Mouse (Mus musculus) lung, postnatal 10 days (tissue): ENCODE results near the gene Rexo4.
A peak's percentile ranks its signal among the peaks of the same experiment; 100 is the strongest.

Source experiments
- DNase-seq: peaks from one replicate; pipeline ENCODE4 v3.0.0; 2021

The Rexo4 gene

DNA sequence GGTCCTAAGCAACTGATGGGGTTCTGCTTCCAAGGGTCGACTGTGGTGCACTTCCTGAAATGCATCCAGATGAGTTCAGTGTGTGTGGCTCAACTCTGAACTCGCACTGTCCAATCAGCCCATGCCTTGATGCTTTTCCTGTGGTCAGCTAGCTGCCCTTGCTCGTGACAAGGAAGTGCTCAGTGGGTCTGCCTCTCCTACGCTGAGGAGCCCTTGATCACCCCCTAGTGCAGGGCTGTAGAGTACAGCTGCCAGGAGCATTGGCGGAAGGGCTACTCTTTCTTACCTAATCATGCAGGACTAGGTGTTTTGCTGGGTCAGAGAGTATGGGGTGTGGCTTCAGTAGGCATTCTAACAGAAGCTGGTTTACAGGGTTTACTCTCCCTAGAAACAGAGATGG is 22.6 kb downstream of the Rexo4 start:
- DNase-seq: peak; percentile 60

DNA sequence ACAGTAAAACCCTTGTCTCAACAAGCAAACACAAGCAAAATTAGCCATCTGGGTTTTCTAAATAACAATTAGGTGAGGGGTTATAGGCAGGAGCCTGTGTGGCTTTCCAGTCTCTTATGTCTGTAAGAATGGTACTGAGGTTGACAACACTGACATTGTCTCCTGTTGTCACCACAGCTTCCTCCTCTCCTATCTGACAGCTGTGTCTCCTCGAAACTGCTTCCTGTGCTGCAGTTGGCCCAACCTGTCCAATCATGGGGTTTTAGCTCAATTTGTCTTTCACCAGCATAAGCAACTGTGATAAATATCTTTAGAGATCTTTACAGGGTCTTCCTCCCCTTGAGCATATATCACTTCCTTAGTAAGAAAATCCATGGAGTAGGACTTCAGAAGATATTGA is 27.8 kb downstream of the Rexo4 start:
- no peak for DNase-seq

DNA sequence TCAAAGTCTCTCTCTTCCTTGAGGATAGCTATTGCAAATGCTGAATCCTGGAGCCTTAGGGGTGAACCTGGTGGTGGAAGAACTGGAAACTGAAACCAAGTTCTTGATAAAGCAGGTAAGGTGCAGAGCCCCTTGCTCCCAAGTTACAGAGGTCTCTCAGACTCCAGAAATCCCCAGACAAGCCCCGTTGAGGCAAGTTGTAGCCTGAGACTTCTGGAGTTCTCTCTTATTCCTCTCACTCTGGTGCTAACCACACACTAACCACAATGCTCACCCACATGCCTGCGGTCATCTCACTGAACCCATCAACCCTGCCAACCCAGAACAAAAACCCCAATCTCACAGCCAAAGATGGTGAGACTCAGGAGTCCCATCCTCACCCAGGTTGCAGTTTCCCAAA is 28.9 kb downstream of the Rexo4 start:
- DNase-seq: no peak

DNA sequence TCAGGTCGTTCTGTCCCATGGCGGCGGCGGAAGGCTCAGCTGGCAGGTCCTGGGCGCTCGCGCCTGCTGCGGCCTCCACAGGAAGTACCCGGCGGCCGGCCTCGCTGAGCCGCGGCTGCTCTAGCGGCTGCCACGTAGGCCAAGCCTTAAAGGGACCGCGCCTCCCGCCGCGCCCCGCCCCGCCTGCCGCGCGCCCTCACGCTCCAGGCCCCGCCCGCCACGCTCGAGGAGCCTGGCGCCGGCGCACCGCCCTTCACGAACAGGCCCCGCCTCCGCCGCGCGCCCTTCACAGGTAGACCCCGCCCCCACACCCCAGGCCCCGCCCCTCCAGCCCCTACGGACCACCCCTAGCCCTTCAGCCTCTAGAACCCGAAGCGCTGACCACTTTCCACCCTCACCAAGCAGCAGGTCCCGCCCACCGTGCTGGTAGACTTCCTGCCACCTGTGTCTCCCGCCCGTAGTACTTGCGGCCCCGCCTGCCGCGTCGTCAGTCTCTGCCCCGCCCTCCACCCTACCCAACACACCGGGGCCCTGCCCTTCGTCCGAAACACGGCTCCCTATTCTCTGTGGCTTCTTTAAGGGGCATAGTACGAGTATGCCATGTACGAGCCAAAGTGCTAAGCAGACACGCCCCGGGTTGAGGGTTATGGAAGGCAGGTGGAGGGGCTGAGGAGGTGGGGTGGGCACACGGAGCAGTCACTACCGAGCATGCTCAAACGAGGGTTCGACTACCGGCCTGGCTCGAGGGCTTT is 30.7 kb downstream of the Rexo4 start, which contains the start of the genes Surf4 and Stkld1:
Gene Surf4, minus strand, starts transcription at position 625 of the 752 bp plus-strand sequence.
Gene Stkld1, plus strand, starts transcription at position 744 of the 752 bp plus-strand sequence.
- DNase-seq: peak; percentile 94

DNA sequence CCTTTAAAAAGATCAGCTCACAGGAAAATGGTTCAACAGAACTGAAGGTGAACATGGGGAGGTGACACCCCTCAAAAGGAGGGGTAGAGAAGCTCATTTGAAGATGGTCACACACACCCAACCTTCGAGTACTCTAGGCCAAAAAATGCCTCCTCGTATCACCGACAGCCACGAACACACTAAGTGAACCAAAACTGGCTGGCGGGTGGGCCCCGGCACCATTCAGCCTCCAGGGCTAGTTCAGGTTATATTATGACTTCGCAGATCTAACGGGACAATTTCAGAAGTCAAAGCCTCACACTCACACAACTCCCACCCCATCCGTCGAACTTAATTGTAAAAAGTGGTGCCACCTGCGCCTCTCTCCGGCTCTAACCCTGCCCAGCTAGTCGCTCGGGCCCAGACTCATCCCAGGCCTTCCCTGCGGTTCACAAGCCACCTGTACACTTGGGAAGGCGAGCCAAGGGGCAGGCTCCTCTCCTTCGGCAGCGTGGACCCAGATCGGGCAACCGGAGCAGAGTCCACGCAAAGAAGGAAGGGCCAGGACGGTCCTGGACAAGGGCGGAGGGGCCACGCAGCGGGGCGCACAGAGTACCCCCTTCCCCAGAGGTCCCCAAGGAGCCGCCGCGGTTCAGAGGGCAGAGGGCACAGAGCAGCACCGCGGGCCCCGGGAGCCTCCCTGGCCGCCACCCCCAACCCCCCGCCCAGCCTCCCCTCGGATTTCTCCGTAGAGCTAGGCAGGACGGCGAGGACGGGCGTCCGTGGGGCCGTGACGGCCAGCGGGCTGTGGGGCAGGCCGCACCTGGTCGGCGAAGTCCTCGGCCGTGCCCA is 31.5 kb downstream of the Rexo4 start:
- peak; percentile 28 for DNase-seq

DNA sequence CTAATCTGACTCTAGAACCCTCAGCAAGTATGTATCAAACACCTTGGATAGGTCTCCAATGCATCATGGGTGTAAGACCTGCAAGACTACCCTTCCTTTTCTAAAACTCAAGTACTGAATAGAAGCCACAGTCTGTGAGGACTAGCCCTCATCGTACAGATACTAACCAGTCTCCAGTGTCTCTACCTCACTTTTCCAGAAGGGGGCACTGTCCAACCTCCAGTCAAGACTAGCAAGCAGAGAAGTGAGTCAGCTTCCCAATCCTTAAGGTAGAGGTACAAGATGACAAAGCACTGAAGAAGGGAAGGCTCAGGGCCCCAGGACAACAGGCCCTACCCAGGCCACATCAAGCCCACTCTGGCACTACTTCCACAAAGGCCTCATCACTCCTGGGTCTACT is 33.8 kb downstream of the Rexo4 start:
- DNase-seq: peak; percentile 84

DNA sequence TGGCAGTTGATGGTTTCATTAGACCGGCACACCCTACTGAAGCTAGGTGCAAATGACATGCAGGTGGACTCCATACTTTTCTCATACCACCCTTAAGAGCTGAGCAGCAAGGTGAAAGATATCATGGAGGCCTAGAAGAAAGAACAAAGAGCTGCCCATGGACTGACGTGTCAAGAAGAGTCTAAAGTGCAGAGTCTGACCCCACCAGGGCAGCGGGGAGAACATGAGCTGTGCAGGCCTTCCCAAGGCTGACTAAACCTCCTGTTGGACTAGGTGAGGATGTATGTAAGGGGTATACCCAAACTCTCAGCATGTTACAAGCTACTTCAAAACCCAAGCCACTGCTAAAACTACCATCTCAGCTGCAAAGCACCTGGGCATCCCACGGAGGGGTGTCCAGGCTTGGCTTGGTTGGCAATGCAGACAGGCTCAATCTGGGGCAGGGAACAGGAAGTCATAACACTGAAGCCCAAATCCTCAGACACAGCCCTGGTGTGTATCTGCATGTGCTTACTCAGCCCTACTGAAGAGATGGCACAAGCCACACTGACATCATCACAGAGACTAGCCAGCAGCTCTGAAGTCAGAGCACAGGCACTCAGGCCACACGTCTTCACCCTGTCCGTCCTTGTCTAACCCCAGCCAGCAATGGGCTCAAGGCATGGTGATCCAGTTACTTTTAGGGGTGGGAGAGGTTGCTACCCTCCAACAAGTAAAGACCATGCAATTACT is 36.3 kb downstream of the Rexo4 start:
- no peak for DNase-seq

DNA sequence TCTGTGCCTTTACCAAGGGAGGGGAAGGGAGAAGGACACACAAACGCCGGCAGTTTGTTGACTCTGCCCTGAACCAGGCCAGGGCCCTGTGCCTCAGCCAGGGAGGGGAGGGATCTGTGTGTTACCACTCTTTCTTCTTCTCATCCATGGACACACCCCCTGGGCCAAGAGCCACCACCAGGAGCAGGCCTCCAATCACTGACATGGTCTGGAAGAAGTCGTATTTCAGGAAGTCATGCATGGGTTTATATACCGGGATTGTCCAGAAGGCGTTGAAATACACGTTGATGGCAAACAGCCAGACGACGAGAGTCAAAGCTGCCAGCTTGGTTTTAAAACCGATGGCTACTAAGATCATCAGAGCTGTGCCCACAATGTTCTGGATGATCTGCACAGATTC is 42.4 kb downstream of the Rexo4 start:
- peak; percentile 42 for DNase-seq

DNA sequence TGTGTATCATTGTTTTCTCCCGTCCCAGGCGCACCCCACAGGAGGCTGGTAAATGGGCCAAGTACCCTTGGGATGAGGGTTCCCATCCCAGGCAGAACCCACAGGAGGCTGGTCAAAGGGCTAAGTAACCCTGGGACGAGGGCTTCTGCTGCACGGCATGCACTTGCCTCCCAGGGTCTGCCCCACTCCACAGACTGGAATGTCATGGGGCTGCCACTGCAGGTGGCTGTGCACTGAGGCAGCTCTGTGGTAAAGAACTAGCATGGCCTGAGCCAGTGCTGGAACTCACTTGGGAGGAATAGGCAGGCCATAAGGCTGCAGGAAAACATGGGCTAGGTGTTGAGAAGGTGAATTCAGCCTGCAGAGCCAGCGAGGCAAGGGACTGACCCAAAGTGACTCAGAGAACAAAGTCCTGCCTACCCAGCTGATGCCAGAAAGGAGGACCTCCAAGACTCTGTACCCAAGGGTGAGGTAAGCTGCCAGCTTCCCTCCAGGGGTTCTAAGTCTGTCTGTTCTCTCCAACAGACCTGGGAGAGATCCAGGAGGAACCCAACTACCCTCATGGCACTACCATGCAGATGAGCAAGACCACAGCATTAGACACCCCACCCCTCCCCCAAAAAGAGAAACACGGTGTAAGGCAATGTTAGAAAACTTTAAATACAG is 43.9 kb downstream of the Rexo4 start:
- DNase-seq: no peak

DNA sequence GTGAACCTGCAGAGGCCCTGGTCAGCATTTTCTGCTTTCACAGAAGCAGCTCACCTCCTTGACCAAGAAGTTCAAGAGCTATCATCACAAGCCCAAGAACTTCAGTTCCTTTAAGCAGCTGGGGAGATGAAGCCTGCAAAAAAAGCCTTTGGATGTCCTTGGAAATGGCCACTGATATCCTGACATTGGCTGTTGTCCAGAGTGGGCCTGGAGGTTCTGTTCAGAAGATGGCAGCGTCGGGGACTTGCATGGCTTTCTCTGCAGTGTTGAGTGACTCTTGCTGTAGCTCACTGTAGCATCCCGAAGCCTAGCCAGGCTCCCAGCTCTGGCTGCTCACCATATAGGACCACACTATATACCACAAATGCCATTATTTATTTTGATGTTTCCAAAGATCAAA is 44.5 kb downstream of the Rexo4 start:
- no peak for DNase-seq

DNA sequence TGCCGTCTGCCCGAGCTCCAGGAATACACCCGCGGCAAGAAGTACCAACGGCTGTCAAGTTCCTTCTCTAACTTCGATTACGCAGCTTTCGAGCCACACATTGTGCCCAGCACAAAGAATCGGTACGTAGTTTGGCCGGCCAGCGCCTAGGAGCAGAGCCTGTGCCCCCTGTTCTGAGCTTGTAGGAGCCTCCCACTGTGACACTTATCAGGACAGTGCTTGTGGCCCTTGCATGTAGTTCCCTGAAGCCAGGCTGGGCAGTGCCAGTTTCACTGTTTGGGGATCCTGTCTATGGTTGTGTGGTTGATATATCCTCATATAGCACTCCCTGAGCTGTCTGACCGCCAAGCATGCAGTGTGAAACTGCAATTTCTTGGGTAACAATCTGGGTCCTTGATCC is 47.4 kb downstream of the Rexo4 start:
- DNase-seq: no peak

DNA sequence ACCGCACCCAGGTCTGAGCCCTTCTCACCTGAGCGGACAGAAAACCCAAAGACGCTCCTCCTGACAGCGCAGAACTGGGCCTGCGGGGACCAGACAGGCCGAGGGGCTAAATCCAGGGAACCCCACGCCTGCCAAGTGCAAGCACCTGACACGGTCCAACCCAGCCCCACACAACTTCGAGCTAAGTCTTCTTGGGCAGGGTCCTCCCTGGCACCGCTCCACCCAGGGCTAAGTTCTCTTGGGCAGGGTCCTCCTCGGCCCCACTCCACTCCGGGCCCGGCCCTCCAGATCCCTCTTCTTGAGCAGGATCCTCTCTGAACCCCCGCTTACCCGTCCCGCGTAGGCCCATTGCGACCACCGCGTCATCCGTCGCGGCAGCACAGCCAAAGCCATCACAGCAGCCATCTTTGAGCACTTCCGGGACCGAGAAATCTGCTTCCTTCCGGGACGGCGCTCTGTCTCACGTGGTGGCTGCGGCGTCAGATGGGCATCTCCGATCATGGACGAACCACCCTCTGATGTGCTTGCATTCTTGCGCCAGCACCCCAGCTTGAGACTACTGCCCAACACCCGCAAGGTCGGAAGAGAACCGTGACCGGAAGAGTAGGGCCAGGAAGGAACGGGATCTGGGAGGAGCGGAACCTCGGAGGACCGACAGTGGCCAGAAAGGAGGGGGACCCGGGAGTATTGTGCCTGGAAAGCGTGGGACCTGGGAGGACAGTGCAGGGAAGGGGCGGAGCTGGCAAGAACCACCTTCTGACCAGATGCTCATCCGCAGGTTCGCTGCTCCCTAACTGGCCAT is 48.1 kb downstream of the Rexo4 start, which contains the start of the genes Surf2 and Surf1:
Gene Surf2, plus strand, starts transcription at position 441 of the 802 bp plus-strand sequence.
Gene Surf1, minus strand, starts transcription at position 604 of the 802 bp plus-strand sequence.
- peak; percentile 86 for DNase-seq

DNA sequence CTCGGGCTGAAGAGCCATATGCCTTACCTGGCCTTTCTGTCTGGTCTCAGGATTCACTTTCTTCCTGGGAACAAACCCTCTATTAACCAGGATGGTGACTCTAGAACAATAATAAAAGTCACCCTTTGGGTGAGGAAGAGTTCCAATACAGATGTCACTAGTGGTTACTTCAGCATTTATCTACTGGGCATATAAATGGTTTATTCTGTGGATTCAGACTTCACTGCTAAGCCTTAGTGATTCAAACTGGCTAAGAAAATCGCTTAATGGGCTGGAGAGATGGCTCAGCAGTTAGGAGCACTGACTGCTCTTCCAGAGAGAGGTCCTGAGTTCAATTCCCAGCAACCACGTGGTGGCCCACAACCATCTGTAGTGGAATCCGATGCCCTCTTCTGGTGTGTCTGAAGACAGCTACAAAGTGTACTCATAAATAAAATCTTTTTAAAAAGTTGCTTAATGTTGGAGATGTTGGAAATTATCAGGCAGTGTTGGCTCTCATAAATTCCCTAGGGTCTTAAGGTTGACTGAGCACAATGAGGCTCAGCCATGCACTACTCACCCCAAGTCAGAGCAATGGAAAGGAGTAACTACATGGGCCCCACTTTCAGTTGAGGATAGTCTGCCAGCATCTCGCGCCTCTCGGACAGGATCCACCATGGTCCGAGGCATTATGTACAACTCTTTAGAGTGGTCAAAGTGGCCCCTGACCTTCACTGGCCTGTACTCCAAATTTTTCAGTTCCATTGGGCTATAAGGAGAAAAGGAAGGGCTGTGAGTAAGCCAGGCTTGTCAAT is 49.8 kb downstream of the Rexo4 start:
- DNase-seq: no peak

DNA sequence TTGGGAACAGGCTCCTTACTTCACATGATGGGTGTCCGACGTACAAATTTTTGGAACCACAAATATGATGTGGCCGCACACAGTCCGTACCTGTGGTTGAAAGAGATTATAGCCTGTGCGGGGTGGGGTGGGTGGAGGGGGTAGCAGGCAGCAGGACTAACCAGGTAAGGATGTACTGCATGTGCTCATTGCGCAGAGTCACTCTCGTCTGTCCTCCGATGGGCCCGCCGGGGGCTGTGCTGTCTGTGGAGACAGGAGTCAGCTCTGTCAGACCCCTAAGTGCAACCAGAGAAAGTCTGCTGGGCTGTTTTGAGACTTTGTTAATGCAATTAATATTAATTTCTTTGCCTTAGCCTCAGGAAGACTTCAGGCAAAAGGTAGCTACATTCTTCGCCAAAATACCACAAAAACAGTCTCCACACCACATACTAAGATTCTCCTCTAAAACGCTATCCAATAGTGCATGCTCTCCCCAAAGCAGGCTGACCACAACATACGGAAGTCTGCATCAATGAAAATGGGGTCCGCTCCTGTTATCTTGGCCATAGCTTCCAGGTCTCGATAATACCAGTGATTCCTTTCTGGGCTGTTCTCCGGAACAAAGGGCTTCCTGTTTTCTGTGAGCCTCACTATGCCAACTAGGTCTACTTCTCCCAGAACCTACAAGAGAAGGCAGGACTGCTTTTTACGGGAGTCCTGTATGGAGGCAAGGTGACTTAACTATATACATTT is 50.6 kb downstream of the Rexo4 start:
- no peak for DNase-seq

DNA sequence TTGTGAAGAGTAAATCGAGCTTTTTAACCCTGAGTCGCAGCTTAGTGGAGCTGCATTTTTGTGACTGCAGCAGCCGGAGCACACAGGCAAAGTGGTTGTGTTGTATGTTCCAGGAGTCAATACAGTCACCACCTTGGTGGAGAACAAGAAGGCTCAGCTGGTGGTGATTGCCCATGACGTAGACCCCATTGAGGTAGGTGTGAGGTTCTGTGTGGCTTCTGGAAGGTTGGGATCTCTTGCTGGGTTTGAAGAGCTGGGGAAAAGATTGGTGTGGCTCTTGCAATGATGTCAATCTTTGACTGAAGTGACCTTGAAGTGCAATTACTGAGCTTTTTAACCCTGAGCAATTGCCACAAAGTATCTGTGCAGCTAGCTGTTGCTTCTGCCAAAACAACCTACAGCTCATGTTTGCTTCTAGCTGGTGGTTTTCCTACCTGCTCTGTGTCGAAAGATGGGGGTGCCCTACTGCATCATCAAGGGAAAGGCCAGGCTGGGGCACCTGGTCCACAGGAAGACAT is 51.9 kb downstream of the Rexo4 start:
- DNase-seq: no peak

DNA sequence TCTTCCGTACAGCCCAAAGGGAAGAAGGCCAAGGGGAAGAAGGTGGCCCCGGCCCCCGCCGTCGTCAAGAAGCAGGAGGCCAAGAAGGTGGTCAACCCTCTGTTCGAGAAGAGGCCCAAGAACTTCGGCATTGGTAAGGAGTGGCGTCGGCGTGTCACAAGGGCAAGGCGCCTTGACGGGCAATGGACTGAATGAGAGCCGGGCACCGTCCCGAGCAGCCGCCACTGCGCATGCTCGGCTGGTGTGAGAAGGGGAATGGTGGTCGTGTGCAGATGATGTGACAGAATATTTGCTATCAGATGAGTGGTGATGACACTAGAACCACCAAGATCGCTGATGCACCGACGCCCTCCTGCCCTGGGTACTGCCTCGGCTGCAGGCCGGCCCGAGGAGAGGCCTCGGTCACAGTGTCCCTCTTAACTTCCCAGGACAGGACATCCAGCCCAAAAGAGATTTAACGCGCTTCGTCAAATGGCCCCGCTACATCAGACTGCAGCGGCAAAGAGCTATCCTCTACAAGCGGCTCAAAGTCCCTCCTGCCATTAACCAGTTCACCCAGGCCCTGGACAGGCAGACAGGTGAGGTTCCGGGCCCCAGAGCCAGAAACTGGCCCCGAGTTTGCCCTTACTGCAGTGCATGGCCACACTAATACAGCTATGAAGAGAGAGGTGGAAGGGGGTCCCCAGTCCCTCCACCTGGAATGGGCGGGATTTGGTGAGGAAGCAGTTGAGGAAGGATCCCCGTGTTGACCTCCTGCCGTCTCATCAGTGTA is 53.0 kb downstream of the Rexo4 start:
- DNase-seq: peak; percentile 78

DNA sequence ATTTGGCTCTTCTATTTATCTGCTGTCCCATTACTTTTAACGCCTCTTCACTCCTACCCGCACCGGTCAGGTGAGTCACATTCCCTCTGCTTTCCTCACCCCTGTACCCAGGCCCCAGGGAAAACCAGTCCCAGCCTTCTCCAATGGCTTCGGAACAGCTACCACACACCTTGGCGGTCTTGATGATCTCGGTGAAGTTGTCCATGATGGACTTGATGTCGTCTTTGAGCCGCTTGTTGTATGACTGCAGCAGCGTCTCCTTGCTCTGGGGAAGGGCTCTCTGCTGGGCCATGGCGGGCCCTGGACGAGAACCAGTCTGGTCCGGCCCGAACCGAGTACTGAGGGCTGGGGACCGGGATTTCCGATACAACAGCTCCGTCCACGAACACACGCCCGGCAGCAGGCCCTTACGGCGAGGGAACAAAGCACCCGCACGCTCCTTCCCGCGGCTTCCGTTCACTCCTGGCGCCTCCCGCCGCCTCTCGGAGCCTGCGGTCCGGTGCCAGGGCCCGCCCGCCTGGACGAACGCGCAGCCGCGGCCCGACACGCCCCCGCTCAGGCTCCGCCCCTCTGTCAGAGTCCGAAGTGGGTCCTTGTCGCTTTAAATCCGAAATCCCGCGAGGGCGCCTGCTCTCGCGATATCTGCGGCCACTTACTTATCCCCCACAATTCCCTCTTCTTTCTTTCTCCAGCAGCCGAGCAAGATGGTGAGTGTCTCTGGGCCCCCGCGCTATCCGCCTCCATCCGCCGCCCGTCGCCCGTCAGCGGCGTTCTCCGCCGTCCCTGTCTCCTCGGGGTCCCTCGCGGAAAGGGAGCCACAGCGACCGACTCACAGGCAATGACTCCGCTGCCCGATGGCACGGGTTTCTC is 53.8 kb downstream of the Rexo4 start, which contains the start of the genes Med22 and Rpl7a:
Gene Med22, minus strand, starts transcription at position 554 of the 870 bp plus-strand sequence.
Gene Rpl7a, plus strand, starts transcription at position 641 of the 870 bp plus-strand sequence.
- DNase-seq: peak; percentile 100

DNA sequence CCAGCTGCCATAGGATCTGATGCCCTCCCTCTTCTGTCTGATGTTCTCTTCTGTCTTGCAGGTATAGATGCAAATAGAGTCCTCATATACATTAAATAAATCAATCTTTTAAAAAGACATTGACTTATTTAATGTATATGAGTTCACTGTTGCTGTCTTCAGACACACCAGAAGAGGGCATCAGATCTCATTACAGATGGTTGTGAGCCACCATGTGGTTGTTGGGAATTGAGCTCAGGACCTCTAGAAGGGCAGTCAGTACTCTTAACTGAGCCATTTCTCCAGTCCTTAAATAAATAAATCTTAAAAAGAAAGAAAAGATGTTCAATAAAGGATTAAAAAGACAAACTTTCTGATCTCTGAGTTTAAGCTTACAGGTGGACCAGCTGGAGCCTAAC is 54.8 kb downstream of the Rexo4 start:
- no peak for DNase-seq
